Mouse (Mus musculus) hindbrain, embryonic 10.5 days (tissue): ENCODE data around the gene Dhx32. TPM values are rescaled to one million over a fixed set of nuclear protein-coding genes. Genes with fewer than 3 reads are reported as not detected.
A peak's percentile ranks its signal among the peaks of the same experiment; 100 is the strongest.

Experiments used
- DNase-seq: peaks from one replicate; pipeline ENCODE4 v3.0.0-alpha.2; 2017; ENCODE audit warnings: low spot score
- H3K27ac ChIP-seq: fragments of 300-500 bp; sonication (generic); 2 replicates; pipeline ENCODE4 v1.5.1; 2016; ENCODE audit warnings: mild to moderate bottlenecking, moderate library complexity
- H3K27me3 ChIP-seq: fragments of 300-500 bp; sonication (generic); 2 replicates; pipeline ENCODE4 v1.6.1; 2016; ENCODE audit warnings: mild to moderate bottlenecking; ENCODE audit not compliant: poor library complexity, insufficient read depth, severe bottlenecking
- H3K36me3 ChIP-seq: fragments of 300-500 bp; sonication (generic); 2 replicates; pipeline ENCODE4 v1.6.1; 2016; ENCODE audit warnings: mild to moderate bottlenecking, moderate library complexity
- H3K4me1 ChIP-seq: fragments of 300-500 bp; sonication (generic); replicated peaks from 2 replicates; pipeline ENCODE4 v1.6.1; 2016; ENCODE audit warnings: mild to moderate bottlenecking
- H3K4me3 ChIP-seq: fragments of 300-500 bp; sonication (generic); 2 replicates; pipeline ENCODE4 v1.5.1; 2016; ENCODE audit warnings: mild to moderate bottlenecking, moderate library complexity
- H3K9me3 ChIP-seq: fragments of 300-500 bp; sonication (generic); 2 replicates; pipeline ENCODE4 v1.6.1; 2016; ENCODE audit warnings: mild to moderate bottlenecking, moderate library complexity
- WGBS: fragments of 180-500 bp; shearing (Covaris S2); methylation state at CpG from one replicate; pipeline ENCODE4 v1.1.7; 2016; 5-methylcytosine and 5-hydroxymethylcytosine counted together
- polyA plus RNA-seq: library from polyadenylated mRNA; unstranded; fragments of >200 nt; fragmentation: Nextera tagmentation; extraction: Ambion mirVana; gene quantifications from 2 replicates; pipeline ENCODE4 v1.2.1, GENCODE M21; 2016

The Dhx32 gene
- polyA plus RNA-seq, 1 experiment from 2014 or later, result 51.0 TPM

DNA sequence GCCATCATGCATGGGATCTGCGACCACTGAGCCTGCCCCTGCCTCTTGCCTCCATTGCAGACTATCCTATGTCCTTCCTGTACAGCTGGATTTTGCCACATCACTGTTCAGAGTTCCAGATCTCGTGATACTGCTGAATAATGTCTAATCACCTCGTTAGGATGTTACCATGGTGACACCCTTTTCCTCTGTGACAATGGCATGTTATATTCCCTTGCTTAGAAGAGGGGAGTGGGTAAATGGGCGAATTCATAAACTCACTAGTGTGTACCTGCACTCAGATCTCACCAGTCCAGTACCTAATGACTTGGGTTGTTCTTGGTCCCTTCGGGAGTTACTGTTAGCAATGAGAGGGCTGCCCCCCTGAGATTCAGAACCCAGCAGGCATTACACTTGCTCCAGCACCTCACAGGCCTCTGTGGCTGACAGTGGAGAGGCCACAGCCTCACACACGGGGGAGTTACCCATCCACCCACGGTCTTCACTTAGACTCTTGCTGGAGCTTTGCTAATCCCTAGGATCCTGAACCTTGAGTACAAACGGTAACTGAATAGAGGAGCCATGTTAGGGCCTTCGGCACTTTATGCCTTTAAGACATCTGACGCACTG, 17.2 kb downstream of the Dhx32 start:
- H3K4me3 ChIP-seq, result no peak overlapping the region
- H3K27me3 ChIP-seq, result no peaks in the 10 kb centered on the region
- WGBS, result 79% methylated on average over 10 of the region's 10 CpGs
- H3K27ac ChIP-seq, result no peak overlapping the region; the same call in 1 of the 2 replicates
- DNase-seq, result no peak
- H3K36me3 ChIP-seq, result no peaks in the 10 kb centered on the region
- H3K4me1 ChIP-seq, result peaks cover 4% of the 10 kb centered on the region; the same call in 1 of the 2 replicates
- no peaks in the 10 kb centered on the region for H3K9me3 ChIP-seq

DNA sequence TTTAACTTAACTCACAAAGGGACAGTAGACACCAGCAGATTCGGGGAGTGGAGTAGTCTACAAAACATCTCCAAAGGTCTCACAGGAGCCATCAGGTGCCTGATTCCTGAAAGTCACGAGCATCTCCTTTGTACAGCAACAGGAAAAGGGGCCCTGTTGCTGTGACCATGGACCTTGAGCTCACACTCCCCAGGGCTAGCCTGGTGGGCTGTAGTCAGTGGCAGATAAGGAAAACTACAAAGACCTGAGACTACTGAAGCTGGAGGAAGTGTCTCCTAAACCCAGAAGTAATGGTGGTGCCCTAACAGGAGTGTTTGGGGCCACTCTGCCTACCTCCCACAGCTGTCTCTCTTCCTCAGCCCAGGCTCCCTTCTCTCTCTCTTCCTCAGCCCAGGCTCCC, 18.1 kb downstream of the Dhx32 start:
- 75% methylated on average over 2 of the region's 2 CpGs for WGBS
- Histone ChIP-seq H3K4me1 (peaks cover 12% of the 10 kb centered on the region), H3K36me3 (no peaks in the 10 kb centered on the region), H3K9me3 (no peaks in the 10 kb centered on the region), H3K27ac (0 out of 2 replicates have a peak overlapping the region, but pooled peaks have one; percentile 12), H3K27me3 (no peaks in the 10 kb centered on the region), H3K4me3 (no peak overlapping the region)
- DNase-seq, result no peak

DNA sequence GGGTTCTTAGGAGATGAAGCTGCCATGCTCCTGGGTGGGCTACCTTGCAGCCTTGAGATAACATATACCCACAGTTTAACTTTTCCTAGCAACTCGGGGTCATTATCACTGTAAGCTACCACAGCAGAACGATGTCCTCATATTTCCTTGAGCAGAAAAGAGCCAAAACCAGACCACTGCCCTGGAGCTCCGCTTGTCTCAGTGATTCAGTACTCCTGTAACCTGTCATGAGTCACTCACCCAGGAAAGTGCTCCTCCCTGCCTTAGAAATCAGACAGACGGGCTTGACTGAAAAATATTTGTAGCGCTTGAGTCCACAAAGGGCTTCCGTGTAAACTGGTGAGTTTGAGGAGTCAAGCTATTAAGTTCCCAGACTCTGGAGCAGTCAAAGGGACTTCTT, 19.8 kb downstream of the Dhx32 start:
- Histone ChIP-seq H3K27ac (no peak overlapping the region), H3K9me3 (no peaks in the 10 kb centered on the region), H3K27me3 (no peaks in the 10 kb centered on the region), H3K4me1 (peaks cover 27% of the 10 kb centered on the region), H3K4me3 (no peak overlapping the region), H3K36me3 (no peaks in the 10 kb centered on the region)
- 89% methylated on average over 6 of the region's 6 CpGs for WGBS
- DNase-seq, result no peak

DNA sequence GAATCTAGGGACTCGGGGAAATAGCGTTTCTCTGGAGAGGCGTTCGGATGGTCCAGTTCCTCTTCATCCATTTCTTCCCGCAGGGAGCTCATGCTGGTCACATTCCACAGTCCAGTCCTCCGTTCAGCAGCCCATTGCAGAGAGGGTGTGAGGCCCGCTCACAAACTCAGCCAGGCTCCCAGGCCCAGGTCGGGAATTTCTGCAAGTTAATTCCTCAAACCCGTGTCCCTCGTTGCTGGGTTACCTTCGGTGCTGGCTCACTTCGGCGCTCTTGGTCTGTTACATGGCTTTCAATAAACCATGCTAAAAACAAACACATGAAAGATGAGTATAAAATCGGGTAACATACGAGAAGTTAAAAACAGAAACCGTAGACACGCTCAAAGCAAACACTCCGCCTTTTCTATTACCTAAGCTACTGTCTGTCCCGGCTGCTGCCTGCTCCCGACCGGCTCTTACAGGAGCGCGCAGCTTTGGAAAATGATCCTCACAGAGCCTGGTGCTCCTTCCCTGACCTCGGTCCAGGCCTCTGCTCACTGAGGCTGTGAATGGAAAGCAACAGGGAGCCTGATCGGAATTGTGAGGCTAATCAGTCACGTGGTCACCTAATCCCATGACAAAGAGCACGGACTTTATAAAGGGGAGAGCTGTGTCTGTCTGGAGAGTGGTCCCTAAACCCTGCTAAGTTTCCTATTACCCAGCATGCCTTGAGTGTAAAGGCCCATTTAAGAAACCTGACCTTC, 22.7 kb downstream of the Dhx32 start:
- Histone ChIP-seq H3K4me3 (peak overlapping the region; percentile 51), H3K27ac (peak overlapping the region; percentile 91), H3K9me3 (no peaks in the 10 kb centered on the region), H3K27me3 (no peaks in the 10 kb centered on the region), H3K36me3 (no peaks in the 10 kb centered on the region), H3K4me1 (peaks cover 43% of the 10 kb centered on the region)
- DNase-seq, result peak; percentile 84
- 3% methylated on average over 27 of the region's 27 CpGs for WGBS

DNA sequence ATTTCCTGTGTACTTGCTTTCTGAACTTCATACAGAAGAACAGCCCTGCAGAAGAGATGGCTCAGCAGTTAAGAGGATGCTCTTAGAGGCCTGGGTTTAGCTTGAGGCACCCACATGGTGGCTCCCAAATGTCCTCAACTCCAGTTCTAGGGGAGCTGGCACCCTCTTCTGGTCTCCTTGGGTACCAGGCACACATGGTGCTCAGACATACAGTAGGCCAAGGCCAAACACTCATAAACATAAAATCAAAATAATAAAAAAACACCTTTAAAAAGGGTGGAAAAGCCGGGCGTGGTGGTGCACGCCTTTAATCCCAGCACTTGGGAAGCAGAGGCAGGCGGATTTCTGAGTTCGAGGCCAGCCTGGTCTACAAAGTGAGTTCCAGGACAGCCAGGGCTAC, 23.8 kb downstream of the Dhx32 start:
- WGBS, result 89% methylated on average over 5 of the region's 5 CpGs
- no peak for DNase-seq
- peaks cover 5% of the 10 kb centered on the region; the same call in 1 of the 2 replicates for H3K36me3 ChIP-seq
- H3K4me3 ChIP-seq, result 0 out of 2 replicates have a peak overlapping the region, but pooled peaks have one; percentile 21
- peak overlapping the region; percentile 62 for H3K27ac ChIP-seq
- H3K9me3 ChIP-seq, result no peaks in the 10 kb centered on the region
- H3K4me1 ChIP-seq, result peaks cover 40% of the 10 kb centered on the region
- H3K27me3 ChIP-seq, result no peaks in the 10 kb centered on the region

DNA sequence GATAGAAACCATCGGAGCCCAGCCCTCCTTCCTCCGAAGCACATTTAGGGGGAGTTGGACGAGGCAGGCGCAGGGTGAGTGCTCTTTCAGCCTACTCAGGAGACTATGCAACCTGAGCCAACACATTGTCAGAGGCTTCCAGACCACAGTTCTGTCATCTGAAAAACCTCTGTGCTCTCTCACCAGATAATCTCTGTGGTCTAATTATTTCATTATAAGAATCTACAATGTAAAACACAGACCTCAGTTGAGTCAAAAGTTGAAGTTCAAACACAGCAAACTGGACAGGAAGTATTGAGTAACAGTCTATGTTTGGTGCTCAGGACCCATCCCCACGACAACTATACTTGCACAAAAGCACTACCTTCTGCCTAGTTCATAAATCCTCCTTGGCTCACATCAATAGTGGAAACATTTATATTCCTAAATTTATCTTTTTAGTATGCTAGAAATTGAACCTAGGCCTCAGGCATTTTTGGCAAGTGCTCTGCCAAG, 24.5 kb downstream of the Dhx32 start:
- WGBS, result 52% methylated on average over 5 of the region's 5 CpGs
- no peak for DNase-seq
- H3K27ac ChIP-seq, result no peak overlapping the region

DNA sequence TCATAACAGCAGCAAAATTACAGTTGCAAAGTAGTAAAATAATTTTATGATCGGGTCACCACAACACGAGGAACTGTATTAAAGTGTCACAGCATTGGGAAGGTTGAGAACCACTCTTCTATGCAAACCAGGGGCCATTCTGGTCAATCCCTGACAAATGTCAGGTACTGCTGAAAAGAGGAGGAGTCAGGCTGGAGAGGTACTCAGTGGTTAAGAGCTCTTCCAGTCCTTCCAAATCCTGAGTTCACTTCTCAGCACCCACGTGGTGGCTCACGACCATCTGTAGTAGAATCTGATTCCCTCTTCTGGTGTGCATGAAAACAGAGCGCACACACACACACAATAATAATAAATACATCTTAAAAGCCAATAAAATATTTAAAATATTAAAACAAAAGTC, 31.4 kb downstream of the Dhx32 start:
- no peaks in the 10 kb centered on the region for H3K27me3 ChIP-seq
- H3K4me1 ChIP-seq, result peaks cover under 1% of the 10 kb centered on the region; the same call in 1 of the 2 replicates
- WGBS, result 84% methylated on average over 5 of the region's 5 CpGs
- no peak for DNase-seq
- H3K4me3 ChIP-seq, result no peak overlapping the region
- H3K9me3 ChIP-seq, result no peaks in the 10 kb centered on the region
- H3K36me3 ChIP-seq, result peaks cover 45% of the 10 kb centered on the region
- H3K27ac ChIP-seq, result no peak overlapping the region

More for the DNA sequence above, 24.5 kb downstream of the Dhx32 start:
- Histone ChIP-seq H3K27me3 (no peaks in the 10 kb centered on the region), H3K9me3 (no peaks in the 10 kb centered on the region), H3K4me3 (peak overlapping the region; percentile 23), H3K4me1 (peaks cover 40% of the 10 kb centered on the region), H3K36me3 (peaks cover 5% of the 10 kb centered on the region; the same call in 1 of the 2 replicates)

DNA sequence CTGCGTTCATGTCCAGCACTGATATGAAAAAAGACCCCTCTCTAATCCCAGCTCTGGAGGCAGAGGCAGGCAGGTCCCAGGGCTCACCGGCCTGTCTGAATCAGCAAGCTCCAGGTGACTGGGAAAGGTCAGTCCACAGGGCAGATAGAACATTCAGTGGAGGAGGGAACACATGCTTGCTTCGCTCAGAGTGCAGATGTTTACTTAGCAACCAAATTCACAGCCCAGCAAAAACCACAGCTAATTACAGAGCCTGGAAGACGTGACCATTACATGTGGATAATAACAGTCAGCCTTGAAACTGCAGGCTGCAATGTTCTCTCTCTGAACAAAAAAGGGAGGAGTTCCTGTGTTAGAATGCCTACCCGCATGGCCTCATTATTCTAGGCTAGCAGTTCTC, 31.9 kb downstream of the Dhx32 start:
- DNase-seq, result no peak
- H3K27ac ChIP-seq, result no peak overlapping the region

DNA sequence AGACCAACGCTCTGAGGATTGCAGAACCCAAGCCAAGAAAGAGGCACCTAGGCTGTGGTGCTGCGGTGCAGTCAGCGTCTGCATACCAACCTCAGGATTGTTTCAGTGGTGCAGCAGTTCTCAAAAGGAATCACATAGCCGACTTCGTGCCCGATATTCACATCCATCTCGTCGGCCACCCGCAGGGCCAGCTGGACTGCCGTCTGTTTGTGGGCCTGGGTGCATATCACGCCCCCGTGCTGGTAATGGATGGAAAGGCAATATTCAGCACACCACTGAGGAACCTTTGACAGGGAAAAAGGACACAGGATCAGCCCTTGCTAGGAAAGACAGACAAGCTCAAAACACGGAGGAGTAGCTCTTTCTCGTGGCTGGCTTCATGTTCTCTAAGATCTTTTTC, 33.8 kb downstream of the Dhx32 start:
- Histone ChIP-seq H3K36me3 (peaks cover 45% of the 10 kb centered on the region), H3K4me1 (no peaks in the 10 kb centered on the region), H3K9me3 (no peaks in the 10 kb centered on the region), H3K27ac (no peak overlapping the region), H3K4me3 (no peak overlapping the region), H3K27me3 (no peaks in the 10 kb centered on the region)
- no peak for DNase-seq
- WGBS, result 86% methylated on average over 14 of the region's 14 CpGs

More for the DNA sequence above, 31.9 kb downstream of the Dhx32 start:
- no peak overlapping the region for H3K4me3 ChIP-seq
- WGBS, result 81% methylated on average over 5 of the region's 5 CpGs
- H3K9me3 ChIP-seq, result no peaks in the 10 kb centered on the region
- peaks cover 50% of the 10 kb centered on the region for H3K36me3 ChIP-seq
- no peaks in the 10 kb centered on the region for H3K27me3 ChIP-seq
- no peaks in the 10 kb centered on the region for H3K4me1 ChIP-seq

DNA sequence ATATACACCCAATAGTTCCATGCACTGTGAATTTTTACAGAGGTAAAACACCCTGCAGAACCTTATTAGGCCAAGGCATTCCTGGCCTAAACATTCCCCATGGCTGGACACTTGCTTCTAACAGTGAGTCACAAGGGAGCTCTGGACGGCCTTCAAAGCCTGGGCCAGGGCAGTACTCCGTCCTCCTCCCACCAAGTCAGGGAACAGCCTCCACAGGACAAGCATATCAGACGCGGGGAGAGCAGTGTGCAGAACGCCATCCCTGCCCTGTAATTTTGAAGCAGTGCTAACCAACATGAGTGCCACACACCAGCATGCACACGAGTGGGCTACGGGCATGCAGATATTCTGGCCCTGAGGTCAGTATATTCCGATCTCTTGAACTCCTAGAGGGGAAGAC, 35.2 kb downstream of the Dhx32 start:
- Histone ChIP-seq H3K27ac (no peak overlapping the region), H3K36me3 (peaks cover 53% of the 10 kb centered on the region), H3K4me3 (no peak overlapping the region), H3K27me3 (no peaks in the 10 kb centered on the region), H3K9me3 (no peaks in the 10 kb centered on the region), H3K4me1 (no peaks in the 10 kb centered on the region)
- WGBS, result 90% methylated on average over 8 of the region's 8 CpGs
- no peak for DNase-seq

DNA sequence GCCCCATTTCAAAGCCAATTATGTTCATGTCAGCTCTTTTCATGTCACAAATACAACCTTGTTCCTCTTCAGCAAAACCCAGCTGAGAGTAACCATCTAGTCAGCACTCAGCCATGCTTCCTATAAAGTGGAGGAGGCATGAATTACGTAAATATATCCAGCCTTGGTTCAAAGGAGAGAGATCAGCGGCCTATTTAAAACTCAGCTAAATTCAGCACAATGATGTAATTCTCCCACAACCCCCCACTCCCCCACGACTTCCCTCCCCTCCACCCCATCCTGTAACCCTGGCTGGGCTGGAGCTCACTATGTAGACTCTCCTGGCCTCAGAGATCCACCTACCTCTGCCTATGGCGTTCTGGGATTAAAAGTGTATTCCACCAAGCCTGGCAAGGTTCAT, 37.8 kb downstream of the Dhx32 start:
- Histone ChIP-seq H3K9me3 (no peaks in the 10 kb centered on the region), H3K27ac (no peak overlapping the region), H3K4me1 (no peaks in the 10 kb centered on the region), H3K36me3 (peaks cover 68% of the 10 kb centered on the region), H3K4me3 (no peak overlapping the region), H3K27me3 (no peaks in the 10 kb centered on the region)
- no peak for DNase-seq
- WGBS, result 76% methylated on average over 4 of the region's 4 CpGs

DNA sequence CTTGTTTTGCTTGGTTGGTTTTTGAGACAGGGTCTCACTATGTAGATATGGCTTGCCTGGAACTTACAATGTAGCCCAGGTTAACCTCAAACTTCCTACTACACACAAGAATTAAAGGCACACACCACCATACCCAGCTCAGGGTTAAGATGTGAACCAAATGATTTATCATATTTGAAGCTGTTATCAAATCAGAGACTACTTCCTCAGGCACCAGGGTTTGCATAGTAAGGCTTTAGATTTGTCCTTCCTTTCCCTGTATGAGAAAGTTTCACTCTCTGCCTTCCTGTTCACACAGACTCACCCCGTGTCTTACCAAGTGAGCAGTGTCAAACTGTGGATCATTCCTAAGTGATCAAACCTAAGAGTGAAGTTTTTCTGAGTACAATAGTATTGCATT, 38.3 kb downstream of the Dhx32 start:
- WGBS, result 95% methylated on average over 1 of the region's 1 CpGs
- H3K9me3 ChIP-seq, result no peaks in the 10 kb centered on the region
- H3K36me3 ChIP-seq, result peaks cover 68% of the 10 kb centered on the region
- H3K4me1 ChIP-seq, result no peaks in the 10 kb centered on the region
- no peak overlapping the region for H3K4me3 ChIP-seq
- DNase-seq, result no peak
- H3K27me3 ChIP-seq, result no peaks in the 10 kb centered on the region
- no peak overlapping the region for H3K27ac ChIP-seq

DNA sequence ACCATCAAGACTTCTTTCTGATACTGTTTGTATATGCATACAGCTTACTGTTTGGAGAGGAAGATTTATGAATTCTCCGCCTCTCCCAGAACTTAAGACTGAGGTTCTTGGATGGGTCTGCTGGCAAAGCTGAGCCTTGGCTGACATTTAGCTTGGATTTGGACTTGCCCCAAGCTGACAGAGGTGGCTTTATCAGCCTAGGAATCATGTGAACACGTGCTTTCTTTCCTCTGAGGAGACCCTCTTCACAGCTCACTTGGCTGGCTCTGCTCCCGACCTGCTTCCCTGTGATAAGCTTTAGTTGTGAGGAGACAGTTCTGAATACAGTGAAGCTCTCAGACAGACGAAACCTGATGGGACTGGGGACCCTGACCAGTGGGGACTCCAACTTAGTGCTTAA, 38.9 kb downstream of the Dhx32 start:
- H3K36me3 ChIP-seq, result peaks cover 67% of the 10 kb centered on the region
- WGBS, result 83% methylated on average over 4 of the region's 4 CpGs

More for the DNA sequence above, 38.9 kb downstream of the Dhx32 start:
- Histone ChIP-seq H3K4me1 (no peaks in the 10 kb centered on the region), H3K27ac (no peak overlapping the region), H3K4me3 (no peak overlapping the region), H3K9me3 (no peaks in the 10 kb centered on the region), H3K27me3 (no peaks in the 10 kb centered on the region)
- no peak for DNase-seq
